Mouse (Mus musculus): Measurements from ENCODE around the gene H2al2a. TPM values are rescaled to one million over a fixed set of nuclear protein-coding genes. Genes with fewer than 3 reads are reported as not detected.

H2al2a gene
- polyA plus RNA-seq, 1 experiment from 2014 or later, result not detected

GRCm38 (mm10) chr2:18029656-18030055 lies 32.9 kb upstream of the H2al2a start:
- 52% methylated on average over 7 of the region's 7 CpGs for WGBS
- no peak for ATAC-seq (ENCODE audit: low FRiP score)

GRCm38 (mm10) chr2:18028140-18029021 lies 31.6 kb upstream of the H2al2a start:
- Histone ChIP-seq H3K9ac (peak overlapping the region; percentile 79), H3K4me2 (replicated peaks) (peak overlapping the region; percentile 93), H3K27me3 (ENCODE audit: control insufficient read depth, insufficient read depth, low read length) (no peaks in the 10 kb centered on the region), H3K4me1 (replicated peaks; ENCODE audit: control insufficient read depth, insufficient read depth, low read length) (peaks cover 33% of the 10 kb centered on the region), H3K4me3 (replicated peaks; ENCODE audit: low read length) (peak overlapping the region; percentile 48), H3K9me3 (ENCODE audit: control insufficient read depth, low read length) (no peaks in the 10 kb centered on the region), H3K36me3 (replicated peaks; ENCODE audit: control insufficient read depth, insufficient read depth) (no peaks in the 10 kb centered on the region), H3K27ac (peak overlapping the region; percentile 94)
- under 1% methylated on average over 57 of the region's 61 CpGs for WGBS
- DNase-seq (ENCODE audit: low spot score) (peak; percentile 85), ATAC-seq (ENCODE audit: low FRiP score) (peak; percentile 77)

More at GRCm38 (mm10) chr2:18029656-18030055, 32.9 kb upstream of the H2al2a start:
- Histone ChIP-seq H3K9ac (no peak overlapping the region), H3K27me3 (ENCODE audit: control insufficient read depth, insufficient read depth, low read length) (no peaks in the 10 kb centered on the region), H3K4me3 (replicated peaks; ENCODE audit: low read length) (no peak overlapping the region), H3K4me1 (replicated peaks; ENCODE audit: control insufficient read depth, insufficient read depth, low read length) (peaks cover 44% of the 10 kb centered on the region), H3K4me2 (replicated peaks) (peak overlapping the region; percentile 11; the same call in 1 of the 2 replicates), H3K9me3 (ENCODE audit: control insufficient read depth, low read length) (no peaks in the 10 kb centered on the region), H3K36me3 (replicated peaks; ENCODE audit: control insufficient read depth, insufficient read depth) (no peaks in the 10 kb centered on the region), H3K27ac (no peak overlapping the region)
- peak; percentile 41 for DNase-seq (ENCODE audit: low spot score)

- Histone ChIP-seq H3K27me3 (ENCODE audit: control insufficient read depth, insufficient read depth, low read length) (no peaks in the 10 kb centered on the region), H3K4me1 (replicated peaks; ENCODE audit: control insufficient read depth, insufficient read depth, low read length) (peaks cover 27% of the 10 kb centered on the region), H3K4me3 (replicated peaks; ENCODE audit: low read length) (peak overlapping the region; percentile 48), H3K27ac (peak overlapping the region; percentile 94), H3K9me3 (ENCODE audit: control insufficient read depth, low read length) (no peaks in the 10 kb centered on the region), H3K9ac (peak overlapping the region; percentile 79), H3K4me2 (replicated peaks) (peak overlapping the region; percentile 93), H3K36me3 (replicated peaks; ENCODE audit: control insufficient read depth, insufficient read depth) (no peaks in the 10 kb centered on the region)
- WGBS, result under 1% methylated on average over 44 of the region's 44 CpGs
- peak; percentile 96 for DNase-seq (ENCODE audit: low spot score)
- peak; percentile 85 for ATAC-seq (ENCODE audit: low FRiP score)
These were observed 30.8 kb upstream of the H2al2a start for GRCm38 (mm10) chr2:18027448-18028139.

- Histone ChIP-seq H3K9me3 (ENCODE audit: control insufficient read depth, low read length) (no peaks in the 10 kb centered on the region), H3K4me2 (replicated peaks) (peak overlapping the region; percentile 93), H3K27ac (peak overlapping the region; percentile 43), H3K4me3 (replicated peaks; ENCODE audit: low read length) (peak overlapping the region; percentile 48), H3K36me3 (replicated peaks; ENCODE audit: control insufficient read depth, insufficient read depth) (no peaks in the 10 kb centered on the region), H3K27me3 (ENCODE audit: control insufficient read depth, insufficient read depth, low read length) (no peaks in the 10 kb centered on the region), H3K9ac (peak overlapping the region; percentile 52), H3K4me1 (replicated peaks; ENCODE audit: control insufficient read depth, insufficient read depth, low read length) (peaks cover 14% of the 10 kb centered on the region)
- DNase-seq (ENCODE audit: low spot score), result peak; percentile 67
- peak; percentile 18; the same call in 1 of the 2 replicates for ATAC-seq (ENCODE audit: low FRiP score)
- WGBS, result under 1% methylated on average over 44 of the region's 44 CpGs
These were observed 29.6 kb upstream of the H2al2a start for GRCm38 (mm10) chr2:18026116-18026947.

GRCm38 (mm10) chr2:18025781-18026115 lies 29.0 kb upstream of the H2al2a start:
- peaks cover 9% of the 10 kb centered on the region for H3K4me1 ChIP-seq (replicated peaks; ENCODE audit: control insufficient read depth, insufficient read depth, low read length)
- ATAC-seq (ENCODE audit: low FRiP score), result no peak
- peak overlapping the region; percentile 43; the same call in 1 of the 2 replicates for H3K27ac ChIP-seq

GRCm38 (mm10) chr2:18025116-18025515 lies 28.4 kb upstream of the H2al2a start:
- Histone ChIP-seq H3K27me3 (ENCODE audit: control insufficient read depth, insufficient read depth, low read length) (no peaks in the 10 kb centered on the region), H3K4me1 (replicated peaks; ENCODE audit: control insufficient read depth, insufficient read depth, low read length) (peaks cover 9% of the 10 kb centered on the region), H3K9ac (no peak overlapping the region), H3K9me3 (ENCODE audit: control insufficient read depth, low read length) (no peaks in the 10 kb centered on the region), H3K4me3 (replicated peaks; ENCODE audit: low read length) (peak overlapping the region; percentile 48; the same call in 1 of the 2 replicates), H3K27ac (no peak overlapping the region), H3K4me2 (replicated peaks) (peak overlapping the region; percentile 93), H3K36me3 (replicated peaks; ENCODE audit: control insufficient read depth, insufficient read depth) (no peaks in the 10 kb centered on the region)
- no peak for ATAC-seq (ENCODE audit: low FRiP score)
- 15% methylated on average over 5 of the region's 5 CpGs for WGBS
- no peak for DNase-seq (ENCODE audit: low spot score)

More at GRCm38 (mm10) chr2:18025781-18026115, 29.0 kb upstream of the H2al2a start:
- DNase-seq (ENCODE audit: low spot score), result no peak
- under 1% methylated on average over 14 of the region's 14 CpGs for WGBS
- Histone ChIP-seq H3K9me3 (ENCODE audit: control insufficient read depth, low read length) (no peaks in the 10 kb centered on the region), H3K9ac (peak overlapping the region; percentile 52), H3K36me3 (replicated peaks; ENCODE audit: control insufficient read depth, insufficient read depth) (no peaks in the 10 kb centered on the region), H3K27me3 (ENCODE audit: control insufficient read depth, insufficient read depth, low read length) (no peaks in the 10 kb centered on the region), H3K4me3 (replicated peaks; ENCODE audit: low read length) (peak overlapping the region; percentile 48), H3K4me2 (replicated peaks) (peak overlapping the region; percentile 93)

GRCm38 (mm10) chr2:18022886-18023285 lies 26.1 kb upstream of the H2al2a start:
- H3K27ac ChIP-seq, result no peak overlapping the region

GRCm38 (mm10) chr2:18019122-18019521 lies 22.4 kb upstream of the H2al2a start:
- Histone ChIP-seq H3K27ac (no peak overlapping the region), H3K36me3 (replicated peaks; ENCODE audit: control insufficient read depth, insufficient read depth) (no peaks in the 10 kb centered on the region), H3K9me3 (ENCODE audit: control insufficient read depth, low read length) (no peaks in the 10 kb centered on the region), H3K4me3 (replicated peaks; ENCODE audit: low read length) (no peak overlapping the region), H3K9ac (no peak overlapping the region), H3K27me3 (ENCODE audit: control insufficient read depth, insufficient read depth, low read length) (no peaks in the 10 kb centered on the region), H3K4me1 (replicated peaks; ENCODE audit: control insufficient read depth, insufficient read depth, low read length) (no peaks in the 10 kb centered on the region), H3K4me2 (replicated peaks) (no peak overlapping the region)
- ATAC-seq (ENCODE audit: low FRiP score), result no peak
- DNase-seq (ENCODE audit: low spot score), result no peak
- WGBS, result 84% methylated on average over 1 of the region's 1 CpGs

More at GRCm38 (mm10) chr2:18022886-18023285, 26.1 kb upstream of the H2al2a start:
- 33% methylated on average over 1 of the region's 1 CpGs for WGBS
- Histone ChIP-seq H3K4me3 (replicated peaks; ENCODE audit: low read length) (no peak overlapping the region), H3K9me3 (ENCODE audit: control insufficient read depth, low read length) (no peaks in the 10 kb centered on the region), H3K4me2 (replicated peaks) (no peak overlapping the region), H3K36me3 (replicated peaks; ENCODE audit: control insufficient read depth, insufficient read depth) (no peaks in the 10 kb centered on the region), H3K27me3 (ENCODE audit: control insufficient read depth, insufficient read depth, low read length) (no peaks in the 10 kb centered on the region), H3K9ac (no peak overlapping the region), H3K4me1 (replicated peaks; ENCODE audit: control insufficient read depth, insufficient read depth, low read length) (peaks cover 6% of the 10 kb centered on the region; the same call in 1 of the 2 replicates)
- ATAC-seq (ENCODE audit: low FRiP score), result no peak
- DNase-seq (ENCODE audit: low spot score), result no peak

Measured in hindbrain, embryonic 14.5 days (tissue).